In the genomic region with DNA sequence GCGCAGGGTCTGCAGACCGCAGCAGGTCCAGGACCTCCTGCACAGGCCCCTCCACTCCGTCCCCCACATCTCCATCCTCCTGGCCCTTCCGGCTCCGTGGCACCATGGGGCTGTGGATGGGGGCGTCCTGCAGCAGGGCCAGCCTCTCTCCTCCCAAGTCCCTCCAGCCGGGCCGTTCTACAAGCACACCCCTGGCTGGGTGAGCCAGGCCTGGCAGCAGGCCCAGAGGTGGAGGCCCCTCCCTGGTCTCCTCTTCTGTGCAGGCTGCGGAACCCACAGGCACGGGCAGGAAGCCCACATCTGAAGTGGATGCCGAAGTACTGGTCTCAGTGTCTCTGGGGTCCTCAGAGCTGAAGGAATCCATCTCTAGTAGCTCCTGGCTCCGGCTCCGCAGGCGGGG, we compare ENCODE assay signal across 8 mouse cellular contexts. TPM values are rescaled to one million over a fixed set of nuclear protein-coding genes. Genes with fewer than 3 reads are reported as not detected.
DNase-seq lines count a peak whose midpoint lies in the region; ATAC-seq lines count a peak whose summit lies in the region.

No protein-coding gene starts in this region.

- DNase-seq in hindbrain, embryonic 10.5 days (ENCODE audit: low spot score): no peak
- DNase-seq in hindbrain, embryonic 11.5 days (ENCODE audit: low spot score): no peak
- peak; percentile 52 to 55 for DNase-seq in CD8-positive naive resting alpha-beta T cell, adult 2 months (ENCODE audit: low read depth in 2 of 2, low spot score in 2 of 2)
- DNase-seq in embryo, embryonic 10.5 days (ENCODE audit: low spot score): no peak
- DNase-seq in left cerebral cortex, postnatal 36 days (ENCODE audit: low spot score in 2 of 2): no peak
- no peak for DNase-seq in spleen, postnatal 14 days (ENCODE audit: low spot score in 2 of 2)

- H3K4me3 ChIP-seq in hindbrain, embryonic 10.5 days: no peak overlapping the region
- no peak overlapping the region for H3K4me3 ChIP-seq in hindbrain, embryonic 11.5 days (ENCODE audit: low read depth, low read length)
- H3K4me3 ChIP-seq in forebrain, embryonic 16.5 days (replicated peaks; ENCODE audit: low read length): no peak overlapping the region
- H3K4me3 ChIP-seq in lung, embryonic 16.5 days (ENCODE audit: low read length): peak overlapping the region; percentile 26

- no peak overlapping the region for H3K4me2 ChIP-seq in hindbrain, embryonic 11.5 days (replicated peaks; ENCODE audit: low read depth, low read length)
- no peak overlapping the region for H3K4me2 ChIP-seq in forebrain, embryonic 16.5 days (ENCODE audit: low read length)
- peak overlapping the region; percentile 20 for H3K4me2 ChIP-seq in lung, embryonic 16.5 days (ENCODE audit: low read depth, low read length)

- no peaks in the 10 kb centered on the region for H3K9me3 ChIP-seq in hindbrain, embryonic 10.5 days
- H3K9me3 ChIP-seq in hindbrain, embryonic 11.5 days (ENCODE audit: control insufficient read depth, low read length): no peaks in the 10 kb centered on the region
- H3K9me3 ChIP-seq in forebrain, embryonic 16.5 days (ENCODE audit: control insufficient read depth, low read length): no peaks in the 10 kb centered on the region
- no peaks in the 10 kb centered on the region for H3K9me3 ChIP-seq in lung, embryonic 16.5 days (ENCODE audit: control insufficient read depth, low read length)

- H3K9ac ChIP-seq in hindbrain, embryonic 11.5 days (ENCODE audit: low read depth, low read length): no peak overlapping the region
- no peak overlapping the region for H3K9ac ChIP-seq in forebrain, embryonic 16.5 days (replicated peaks; ENCODE audit: low read depth, low read length)
- peak overlapping the region; percentile 54 for H3K9ac ChIP-seq in lung, embryonic 16.5 days (ENCODE audit: low read length)

- no peaks in the 10 kb centered on the region for H3K36me3 ChIP-seq in hindbrain, embryonic 10.5 days
- no peaks in the 10 kb centered on the region for H3K36me3 ChIP-seq in hindbrain, embryonic 11.5 days (ENCODE audit: control insufficient read depth, insufficient read depth, low read length)
- H3K36me3 ChIP-seq in forebrain, embryonic 16.5 days (ENCODE audit: control insufficient read depth, insufficient read depth): no peaks in the 10 kb centered on the region
- H3K36me3 ChIP-seq in lung, embryonic 16.5 days (ENCODE audit: control insufficient read depth, insufficient read depth, low read length): no peaks in the 10 kb centered on the region

- peaks cover 11% of the 10 kb centered on the region for H3K27me3 ChIP-seq in hindbrain, embryonic 10.5 days (ENCODE audit: insufficient read depth, poor library complexity, severe bottlenecking)
- no peaks in the 10 kb centered on the region for H3K27me3 ChIP-seq in hindbrain, embryonic 11.5 days (ENCODE audit: control insufficient read depth, insufficient read depth, low read length)
- no peaks in the 10 kb centered on the region for H3K27me3 ChIP-seq in forebrain, embryonic 16.5 days (replicated peaks; ENCODE audit: control insufficient read depth, insufficient read depth, low read length)
- H3K27me3 ChIP-seq in lung, embryonic 16.5 days (ENCODE audit: control insufficient read depth, insufficient read depth, low read depth, low read length): no peaks in the 10 kb centered on the region; the same call in 1 of the 2 replicates

- peak overlapping the region; percentile 1; the same call in 1 of the 2 replicates for H3K27ac ChIP-seq in hindbrain, embryonic 10.5 days
- H3K27ac ChIP-seq in hindbrain, embryonic 11.5 days (ENCODE audit: low read depth, low read length): no peak overlapping the region
- no peak overlapping the region for H3K27ac ChIP-seq in forebrain, embryonic 16.5 days (ENCODE audit: low read length)
- peak overlapping the region; percentile 41 for H3K27ac ChIP-seq in lung, embryonic 16.5 days (ENCODE audit: low read length)

- WGBS in hindbrain, embryonic 10.5 days: 76% methylated on average over 14 of the region's 14 CpGs
- 76% methylated on average over 14 of the region's 14 CpGs for WGBS in hindbrain, embryonic 11.5 days
- 52% methylated on average over 14 of the region's 14 CpGs for WGBS in forebrain, embryonic 16.5 days
- WGBS in lung, embryonic 16.5 days: 32% methylated on average over 14 of the region's 14 CpGs

- intact Hi-C loops in left cerebral cortex, postnatal 36 days (cut with DNase I): loop anchor here (5.0 kb wide), 1 partner anchor 108 kb away; no protein-coding TSS in a partner anchor

- peaks cover 25% of the 10 kb centered on the region for H3K4me1 ChIP-seq in hindbrain, embryonic 10.5 days (replicated peaks)
- 0 out of 2 replicates have a peak, but pooled peaks cover 2% of the 10 kb centered on the region for H3K4me1 ChIP-seq in hindbrain, embryonic 11.5 days (replicated peaks; ENCODE audit: control insufficient read depth, insufficient read depth, low read length)
- H3K4me1 ChIP-seq in forebrain, embryonic 16.5 days (replicated peaks; ENCODE audit: control insufficient read depth, insufficient read depth, low read length): peaks cover 7% of the 10 kb centered on the region
- H3K4me1 ChIP-seq in lung, embryonic 16.5 days (replicated peaks; ENCODE audit: control insufficient read depth, insufficient read depth, low read length): peaks cover 30% of the 10 kb centered on the region

- no peak for ATAC-seq in hindbrain, embryonic 11.5 days (ENCODE audit: low FRiP score)
- ATAC-seq in forebrain, embryonic 16.5 days: peak; percentile 61
- ATAC-seq in lung, embryonic 16.5 days (ENCODE audit: low read depth): peak; percentile 88

RNA-seq across cellular contexts. Expression of a gene that starts 21.1 kb away (rescaled TPM):
- polyA plus RNA-seq in hindbrain, embryonic 10.5 days (2016; fragmentation: Nextera tagmentation; extraction: Ambion mirVana): 0.57 and 0.71 TPM in 2 replicates
- 0.49 and 0.69 TPM in 2 replicates for polyA plus RNA-seq in hindbrain, embryonic 11.5 days (2014; fragmentation: Nextera tagmentation; extraction: Ambion mirVana)
- 0.26 and 0.37 TPM in 2 replicates for polyA plus RNA-seq in forebrain, embryonic 16.5 days (2015; fragmentation: Nextera tagmentation; extraction: Ambion mirVana)
- 2.0 and 2.5 TPM in 2 replicates for polyA plus RNA-seq in lung, embryonic 16.5 days (2015; fragmentation: Nextera tagmentation; extraction: Ambion mirVana)
- total RNA-seq in left cerebral cortex, postnatal 36 days (2021): 1 to 10 TPM in 1 of 2 experiments, under 1 TPM in 1; 0.32 to 1.7 TPM

RNA-seq across cellular contexts. Expression of a gene that starts 57.5 kb away (rescaled TPM):
- 75.9 and 86.1 TPM in 2 replicates for polyA plus RNA-seq in hindbrain, embryonic 10.5 days (2016; fragmentation: Nextera tagmentation; extraction: Ambion mirVana)
- polyA plus RNA-seq in hindbrain, embryonic 11.5 days (2014; fragmentation: Nextera tagmentation; extraction: Ambion mirVana): 81.9 and 90.3 TPM in 2 replicates
- polyA plus RNA-seq in forebrain, embryonic 16.5 days (2015; fragmentation: Nextera tagmentation; extraction: Ambion mirVana): 87.3 and 97.1 TPM in 2 replicates
- polyA plus RNA-seq in lung, embryonic 16.5 days (2015; fragmentation: Nextera tagmentation; extraction: Ambion mirVana): 56.3 and 73.3 TPM in 2 replicates
- 10 to 100 TPM; 50.7 to 55.3 TPM for total RNA-seq in left cerebral cortex, postnatal 36 days (2021)

Comparison
In these comparisons a context has a peak if more than half of its experiments do, and no peak if none do; other contexts are left out.
1. H3K27ac ChIP-seq: peak in hindbrain, embryonic 10.5 days (single experiment) and lung, embryonic 16.5 days (single experiment); none in hindbrain, embryonic 11.5 days (single experiment) and forebrain, embryonic 16.5 days (single experiment).
2. DNase-seq: peak in CD8-positive naive resting alpha-beta T cell, adult 2 months (2 of 2); none in hindbrain, embryonic 10.5 days (single experiment), hindbrain, embryonic 11.5 days (single experiment), embryo, embryonic 10.5 days (single experiment), left cerebral cortex, postnatal 36 days (0 of 2) and spleen, postnatal 14 days (0 of 2).